In genomic region chr7:96775080-96775486, GRCm38 (mm10) we compare ENCODE assay signal across 15 mouse cellular contexts.
DNase-seq lines count a peak whose midpoint lies in the region; ATAC-seq lines count a peak whose summit lies in the region.
"Had no signal": no experiment of that assay in that cellular context is flagged by ENCODE, and none has a peak within 500 bp of the region (broad histone marks: within the 10 kb centered on the region; RNA-seq: fewer than 3 reads in every experiment).

No protein-coding gene starts in this region.

- no peak for DNase-seq in forebrain, embryonic 14.5 days (ENCODE audit: low spot score)
- DNase-seq in kidney, postnatal 10 days, result peak; percentile 67
- no peak for DNase-seq in kidney, postnatal 36 days
- DNase-seq in embryonic facial prominence, embryonic 11.5 days (ENCODE audit: low spot score), result peak; percentile 44
- DNase-seq in right cerebral cortex, adult 2 months (ENCODE audit: low spot score in 2 of 2), result no peak
- DNase-seq in right cerebral cortex, postnatal 36 days (ENCODE audit: low spot score in 2 of 2), result no peak
- DNase-seq: cerebellum, adult 11-12 months; right cerebral cortex, postnatal 14 days; thymus, postnatal 4 days had no signal

- no peak overlapping the region for H3K9ac ChIP-seq in forebrain, embryonic 15.5 days (replicated peaks)
- no peak overlapping the region for H3K9ac ChIP-seq in forebrain, embryonic 14.5 days (ENCODE audit: low read length)
- H3K9ac ChIP-seq in embryonic facial prominence, embryonic 11.5 days (replicated peaks; ENCODE audit: low read length), result no peak overlapping the region; the same call in 1 of the 2 replicates
- no peak overlapping the region for H3K9ac ChIP-seq in limb, embryonic 12.5 days (replicated peaks)
- H3K9ac ChIP-seq: heart, embryonic 12.5 days; liver, embryonic 15.5 days; midbrain, embryonic 12.5 days; neural tube, embryonic 12.5 days had no signal

- no peaks in the 10 kb centered on the region for H3K9me3 ChIP-seq in forebrain, embryonic 15.5 days
- 0 out of 2 replicates have a peak, but pooled peaks cover 4% of the 10 kb centered on the region for H3K9me3 ChIP-seq in forebrain, embryonic 14.5 days (replicated peaks; ENCODE audit: control insufficient read depth, low read length)
- H3K9me3 ChIP-seq in embryonic facial prominence, embryonic 11.5 days (replicated peaks; ENCODE audit: control insufficient read depth, low read length), result no peaks in the 10 kb centered on the region
- H3K9me3 ChIP-seq in limb, embryonic 12.5 days, result peaks cover 7% of the 10 kb centered on the region; the same call in 1 of the 2 replicates
- H3K9me3 ChIP-seq: heart, embryonic 12.5 days; liver, embryonic 15.5 days; midbrain, embryonic 12.5 days; neural tube, embryonic 12.5 days had no signal

- peak overlapping the region; percentile 73 for H3K27ac ChIP-seq in forebrain, embryonic 15.5 days (replicated peaks)
- no peak overlapping the region for H3K27ac ChIP-seq in forebrain, embryonic 14.5 days (ENCODE audit: low read depth, low read length)
- peak overlapping the region; percentile 72 for H3K27ac ChIP-seq in embryonic facial prominence, embryonic 11.5 days (replicated peaks; ENCODE audit: low read depth, low read length)
- peak overlapping the region; percentile 90 for H3K27ac ChIP-seq in limb, embryonic 12.5 days
- H3K27ac ChIP-seq: liver, embryonic 15.5 days; midbrain, embryonic 12.5 days; neural tube, embryonic 12.5 days had no signal

- peaks cover 15% of the 10 kb centered on the region; the same call in 1 of the 2 replicates for H3K36me3 ChIP-seq in forebrain, embryonic 15.5 days
- peaks cover 23% of the 10 kb centered on the region for H3K36me3 ChIP-seq in forebrain, embryonic 14.5 days (ENCODE audit: control insufficient read depth, insufficient read depth, low read length)
- no peaks in the 10 kb centered on the region; the same call in 1 of the 2 replicates for H3K36me3 ChIP-seq in embryonic facial prominence, embryonic 11.5 days (replicated peaks; ENCODE audit: control insufficient read depth, insufficient read depth, low read depth, low read length)
- peaks cover 33% of the 10 kb centered on the region for H3K36me3 ChIP-seq in limb, embryonic 12.5 days
- H3K36me3 ChIP-seq: heart, embryonic 12.5 days; liver, embryonic 15.5 days had no signal

- ATAC-seq in forebrain, embryonic 15.5 days (replicated peaks), result no peak
- no peak for ATAC-seq in forebrain, embryonic 14.5 days
- no peak; the same call in 1 of the 2 replicates for ATAC-seq in embryonic facial prominence, embryonic 11.5 days (replicated peaks; ENCODE audit: insufficient number of reproducible peaks, low FRiP score, low TSS enrichment, low read depth)
- ATAC-seq in limb, embryonic 12.5 days (ENCODE audit: insufficient number of reproducible peaks, insufficient read depth, low FRiP score, low TSS enrichment, low read depth), result peak; percentile 72

- peaks cover 33% of the 10 kb centered on the region for H3K4me1 ChIP-seq in forebrain, embryonic 15.5 days
- peaks cover 14% of the 10 kb centered on the region; the same call in 1 of the 2 replicates for H3K4me1 ChIP-seq in forebrain, embryonic 14.5 days (ENCODE audit: control insufficient read depth, insufficient read depth, low read length)
- H3K4me1 ChIP-seq in embryonic facial prominence, embryonic 11.5 days (ENCODE audit: control insufficient read depth, insufficient read depth, low read length), result peaks cover 11% of the 10 kb centered on the region
- peaks cover 52% of the 10 kb centered on the region for H3K4me1 ChIP-seq in limb, embryonic 12.5 days (replicated peaks)

- H3K4me3 ChIP-seq in forebrain, embryonic 15.5 days, result no peak overlapping the region
- no peak overlapping the region for H3K4me3 ChIP-seq in forebrain, embryonic 14.5 days (ENCODE audit: low read depth, low read length)
- no peak overlapping the region for H3K4me3 ChIP-seq in embryonic facial prominence, embryonic 11.5 days (ENCODE audit: low read depth, low read length)
- no peak overlapping the region for H3K4me3 ChIP-seq in limb, embryonic 12.5 days (replicated peaks)
- H3K4me3 ChIP-seq: heart, embryonic 12.5 days; liver, embryonic 15.5 days; midbrain, embryonic 12.5 days; neural tube, embryonic 12.5 days had no signal

- no peak overlapping the region for H3K4me2 ChIP-seq in forebrain, embryonic 15.5 days (replicated peaks)
- H3K4me2 ChIP-seq in forebrain, embryonic 14.5 days (ENCODE audit: low read length), result no peak overlapping the region
- no peak overlapping the region for H3K4me2 ChIP-seq in embryonic facial prominence, embryonic 11.5 days (ENCODE audit: low read depth, low read length)
- peak overlapping the region; percentile 43 for H3K4me2 ChIP-seq in limb, embryonic 12.5 days
- H3K4me2 ChIP-seq: heart, embryonic 12.5 days; liver, embryonic 15.5 days; midbrain, embryonic 12.5 days; neural tube, embryonic 12.5 days had no signal

- WGBS in forebrain, embryonic 15.5 days, result 20% methylated on average over 6 of the region's 6 CpGs
- WGBS in forebrain, embryonic 14.5 days, result 18% methylated on average over 6 of the region's 6 CpGs
- 31% methylated on average over 6 of the region's 6 CpGs for WGBS in embryonic facial prominence, embryonic 11.5 days
- WGBS in limb, embryonic 12.5 days, result 7% methylated on average over 6 of the region's 6 CpGs

- H3K27me3 ChIP-seq in forebrain, embryonic 15.5 days, result no peaks in the 10 kb centered on the region
- no peaks in the 10 kb centered on the region for H3K27me3 ChIP-seq in forebrain, embryonic 14.5 days (replicated peaks; ENCODE audit: control insufficient read depth, insufficient read depth, low read length)
- H3K27me3 ChIP-seq in embryonic facial prominence, embryonic 11.5 days (ENCODE audit: control insufficient read depth, insufficient read depth, low read length), result no peaks in the 10 kb centered on the region
- H3K27me3 ChIP-seq in limb, embryonic 12.5 days, result peaks cover 9% of the 10 kb centered on the region
- H3K27me3 ChIP-seq: liver, embryonic 15.5 days; midbrain, embryonic 12.5 days; neural tube, embryonic 12.5 days had no signal

Comparison
In these comparisons a context has a peak if more than half of its experiments do, and no peak if none do; other contexts are left out.
1. DNase-seq: peak in kidney, postnatal 10 days (single experiment) and embryonic facial prominence, embryonic 11.5 days (single experiment); none in forebrain, embryonic 14.5 days (single experiment), kidney, postnatal 36 days (0 of 2), right cerebral cortex, adult 2 months (0 of 2) and right cerebral cortex, postnatal 36 days (0 of 2).